Mouse (Mus musculus) ES-E14 (cell line): ENCODE data around the gene Hsf2bp. TPM values are rescaled to one million over a fixed set of nuclear protein-coding genes. Genes with fewer than 3 reads are reported as not detected.

Experiments
- DNase-seq: peaks from one replicate; pipeline ENCODE4 v3.0.0-alpha.2; 2013; ENCODE audit warnings: low read depth, low spot score
- H3K27ac ChIP-seq: 2 replicates; pipeline ENCODE4 v1.5.1; 2012; ENCODE audit warnings: low read depth, mild to moderate bottlenecking, low read length, moderate library complexity, mixed read lengths; ENCODE audit not compliant: poor library complexity, insufficient read depth, severe bottlenecking
- H3K36me3 ChIP-seq: 2 replicates; pipeline ENCODE4 v1.6.1; 2012; ENCODE audit warnings: mild to moderate bottlenecking, low read length, moderate library complexity, mixed read lengths; ENCODE audit not compliant: control insufficient read depth, poor library complexity, insufficient read depth, severe bottlenecking
- H3K4me1 ChIP-seq, 2 experiments: fragments of 150-350 bp in 1 of 2; sonication (generic) in 1 of 2; 2 replicates each; pipeline ENCODE4 v1.6.1; 2012; ENCODE audit warnings: low read length in 2 of 2, mild to moderate bottlenecking in 1 of 2, mixed read lengths in 1 of 2; ENCODE audit not compliant: control insufficient read depth in 2 of 2, insufficient read depth in 2 of 2, poor library complexity in 1 of 2
- H3K4me3 ChIP-seq, 2 experiments: fragments of 150-350 bp in 1 of 2; sonication (generic) in 1 of 2; 2 replicates each; pipeline ENCODE4 v1.5.1; 2012; ENCODE audit warnings: low read length in 2 of 2, low read depth in 1 of 2, mild to moderate bottlenecking in 1 of 2, mixed read lengths in 1 of 2; ENCODE audit not compliant: insufficient read depth in 1 of 2, poor library complexity in 1 of 2, severe bottlenecking in 1 of 2
- H3K9ac ChIP-seq: 2 replicates; pipeline ENCODE4 v1.6.1; 2012; ENCODE audit warnings: low read depth, mild to moderate bottlenecking, low read length, mixed read lengths; ENCODE audit not compliant: poor library complexity, insufficient read depth, severe bottlenecking
- H3K9me3 ChIP-seq: fragments of 150-350 bp; sonication (generic); 2 replicates; pipeline ENCODE4 v1.6.1; 2012; ENCODE audit warnings: low read depth, mild to moderate bottlenecking, low read length; ENCODE audit not compliant: control insufficient read depth, insufficient read depth
- CHD2 ChIP-seq: IDR thresholded peaks from 2 replicates; pipeline ENCODE4 v1.6.1; 2014; ENCODE audit warnings: mild to moderate bottlenecking, low read depth, low read length, inconsistent platforms
- HCFC1 ChIP-seq: IDR thresholded peaks from 2 replicates; pipeline ENCODE4 v1.6.1; 2012; ENCODE audit warnings: low read length, inconsistent platforms, borderline replicate concordance; ENCODE audit not compliant: insufficient read depth
- MAFK ChIP-seq: IDR thresholded peaks from 2 replicates; pipeline ENCODE4 v1.6.1; 2014; ENCODE audit warnings: mild to moderate bottlenecking, low read depth, low read length, inconsistent platforms; ENCODE audit not compliant: insufficient read depth
- ZC3H11A ChIP-seq: IDR thresholded peaks from 2 replicates; pipeline ENCODE4 v1.6.1; 2012; ENCODE audit warnings: low read depth, mild to moderate bottlenecking, inconsistent platforms, low read length, borderline replicate concordance
- ZNF384 ChIP-seq: IDR thresholded peaks from 2 replicates; pipeline ENCODE4 v1.6.1; 2012; ENCODE audit warnings: low read depth, low read length, inconsistent platforms
- in situ Hi-C, 2 experiments: fragments of 600-800 bp; cut with MboI; formaldehyde crosslinking; loops; one replicate each; pipeline ENCODE4 v1.15.1; 2025; ENCODE audit warnings: low sequenced_read_pairs in 2 of 2, inconsistent platforms in 1 of 2; ENCODE audit not compliant: unreplicated experiment in 2 of 2
- total RNA-seq: library from RNA; depleted of rRNA; stranded (reverse); fragments of 300-350 nt; gene quantifications from 2 replicates; pipeline ENCODE4 v1.2.3, GENCODE M21; 2012

Hsf2bp gene
- total RNA-seq, 1 experiment = 44.7 TPM

DNA sequence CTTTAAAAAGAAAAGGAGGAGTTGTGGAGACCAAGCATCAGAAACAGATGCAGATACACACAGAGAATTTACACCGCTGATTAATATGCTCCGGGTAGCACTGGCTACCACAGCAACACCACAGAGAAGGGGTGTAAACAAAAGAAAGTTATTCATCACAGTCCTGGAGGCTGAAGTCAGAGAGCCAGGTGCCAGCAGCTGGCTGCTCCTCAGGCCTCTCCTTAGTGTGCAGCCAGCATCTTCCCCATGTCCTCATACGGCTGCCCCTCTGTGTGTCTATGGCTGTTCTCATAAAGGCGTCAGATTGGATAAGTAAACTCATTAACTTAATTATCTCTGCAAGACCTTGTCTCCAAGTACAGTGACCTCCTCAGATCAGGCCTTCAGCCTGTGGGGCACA is 73.2 kb downstream of the Hsf2bp start:
- H3K4me1 ChIP-seq = no peaks in the 10 kb centered on the region
- H3K9ac ChIP-seq = no peak overlapping the region
- in situ Hi-C loops = no loop called here
- H3K27ac ChIP-seq = no peak overlapping the region
- no peak overlapping the region for H3K4me3 ChIP-seq
- no peaks in the 10 kb centered on the region for H3K9me3 ChIP-seq
- TF ChIP-seq HCFC1 (no peak), ZC3H11A (no peak), MAFK (no peak), ZNF384 (no peak), CHD2 (no peak)
- no peak for DNase-seq
- peaks cover 14% of the 10 kb centered on the region for H3K36me3 ChIP-seq

DNA sequence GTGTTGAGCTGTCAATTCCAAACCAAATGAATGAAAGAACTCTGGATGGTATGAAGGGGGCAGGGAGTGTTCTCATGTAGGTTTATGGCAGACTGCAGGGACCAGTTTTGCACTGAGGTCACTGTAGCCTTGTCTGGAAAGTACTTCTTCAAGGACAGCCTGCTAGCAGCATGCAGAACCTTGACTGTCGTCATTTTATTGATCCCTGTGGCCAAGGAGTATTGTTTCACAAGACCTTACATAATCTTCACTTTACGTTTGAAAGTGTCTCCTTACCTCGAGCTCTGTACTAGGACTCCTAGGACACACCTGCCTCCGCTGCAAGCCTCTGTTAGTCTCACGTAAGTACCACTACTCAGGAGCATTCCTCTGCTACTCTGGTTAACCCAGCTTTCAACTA is 73.9 kb downstream of the Hsf2bp start:
- TF ChIP-seq MAFK (no peak), ZC3H11A (no peak), HCFC1 (no peak), CHD2 (no peak), ZNF384 (no peak)
- Histone ChIP-seq H3K4me3 (no peak overlapping the region), H3K9me3 (no peaks in the 10 kb centered on the region), H3K36me3 (peaks cover 14% of the 10 kb centered on the region), H3K9ac (no peak overlapping the region), H3K4me1 (no peaks in the 10 kb centered on the region), H3K27ac (no peak overlapping the region)
- no peak for DNase-seq
- in situ Hi-C loops = no loop called here

DNA sequence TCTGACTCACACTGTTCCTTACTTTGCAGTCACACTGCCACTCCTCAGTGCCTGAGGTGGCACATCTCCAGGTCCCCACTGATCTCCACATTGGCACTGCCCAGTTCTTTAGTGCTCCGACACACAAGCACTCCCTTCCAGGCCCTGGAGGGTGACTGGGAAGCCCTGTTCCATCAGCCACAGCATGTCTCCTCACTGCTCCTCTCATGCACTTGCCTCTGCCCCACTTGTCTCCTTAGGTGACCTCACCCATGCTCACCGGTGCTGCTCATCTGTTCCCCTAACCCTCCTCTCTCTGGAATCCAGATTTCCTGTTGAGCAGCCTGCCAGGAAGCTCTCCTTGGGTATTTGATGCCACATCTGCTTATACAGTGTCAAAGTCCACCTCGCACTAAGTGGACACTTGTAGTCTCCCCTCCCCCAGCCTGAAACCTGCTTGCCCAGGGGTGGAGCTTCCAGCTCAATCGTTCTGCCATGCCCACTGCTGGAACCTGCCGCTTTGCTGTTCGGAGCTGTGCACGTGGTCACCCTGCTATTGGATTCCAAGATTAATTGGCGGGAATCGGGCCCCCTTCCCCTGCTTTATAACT is 81.5 kb downstream of the Hsf2bp start:
- DNase-seq = no peak
- H3K9ac ChIP-seq = no peak overlapping the region
- no peak overlapping the region for H3K4me3 ChIP-seq
- no peak for TF ChIP-seq MAFK
- TF ChIP-seq HCFC1 = no peak
- TF ChIP-seq CHD2 = no peak
- no peak for TF ChIP-seq ZC3H11A
- no peak for TF ChIP-seq ZNF384
- no peaks in the 10 kb centered on the region; the same call in 1 of the 2 replicates for H3K36me3 ChIP-seq
- H3K4me1 ChIP-seq = no peaks in the 10 kb centered on the region; a peak in 1 of 4 replicates
- no peak overlapping the region for H3K27ac ChIP-seq
- H3K9me3 ChIP-seq = no peaks in the 10 kb centered on the region
- in situ Hi-C loops = no loop called here

DNA sequence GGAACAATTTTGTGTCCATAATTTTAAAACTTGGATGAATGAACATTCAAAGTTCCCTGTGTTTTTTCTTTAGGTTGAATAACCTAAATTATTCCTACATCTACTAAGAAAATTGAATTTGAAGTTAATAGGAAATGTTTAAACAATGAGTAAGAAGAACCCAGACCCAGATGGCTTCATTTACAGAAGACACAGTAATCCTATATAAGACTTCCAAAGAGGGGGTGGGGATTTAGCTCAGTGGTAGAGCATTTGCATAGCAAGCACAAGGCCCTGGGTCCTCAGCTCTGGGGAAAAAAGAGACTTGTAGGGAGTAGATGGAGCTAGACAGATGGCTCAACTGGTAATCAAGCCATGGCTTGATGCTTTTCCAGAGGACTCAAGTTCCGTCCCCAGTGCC is 87.1 kb downstream of the Hsf2bp start:
- H3K4me3 ChIP-seq = no peak overlapping the region
- no peak overlapping the region for H3K27ac ChIP-seq
- peaks cover 16% of the 10 kb centered on the region; the same call in 1 of the 2 replicates for H3K36me3 ChIP-seq
- no peak overlapping the region for H3K9ac ChIP-seq
- in situ Hi-C loops = no loop called here
- TF ChIP-seq ZNF384 = no peak
- TF ChIP-seq ZC3H11A = no peak
- no peak for TF ChIP-seq MAFK
- no peak for TF ChIP-seq CHD2
- no peak for TF ChIP-seq HCFC1
- H3K4me1 ChIP-seq = 0 out of 4 replicates have a peak, but pooled peaks cover 0 to 2% of the 10 kb centered on the region in 2 experiments
- no peak for DNase-seq
- H3K9me3 ChIP-seq = no peaks in the 10 kb centered on the region
